7 mouse cellular contexts compared by ENCODE assay signal in genomic region chr3:88149510-88149974, GRCm38 (mm10). TPM values are rescaled to one million over a fixed set of nuclear protein-coding genes. Genes with fewer than 3 reads are reported as not detected.
DNase-seq lines count a peak whose midpoint lies in the region; ATAC-seq and TF ChIP-seq lines count a peak whose summit lies in the region.

No protein-coding gene starts in this region.

- no peak for ATAC-seq in forebrain, postnatal 0 days
- no peak for ATAC-seq in liver, embryonic 15.5 days (ENCODE audit: insufficient read depth)
- ATAC-seq in erythroblast, adult 5-6 weeks (replicated peaks; ENCODE audit: low FRiP score, poor library complexity, severe bottlenecking): no peak
- no peak for ATAC-seq in erythroid progenitor cell, adult 5-6 weeks (replicated peaks; ENCODE audit: low FRiP score, poor library complexity, severe bottlenecking)

- peak overlapping the region; percentile 23; the same call in 1 of the 2 replicates for H3K27ac ChIP-seq in thymus, adult 2 months (ENCODE audit: control insufficient read depth, insufficient read depth, low read length)
- peak overlapping the region; percentile 86 for H3K27ac ChIP-seq in forebrain, postnatal 0 days (ENCODE audit: low read depth, low read length)
- H3K27ac ChIP-seq in liver, embryonic 15.5 days (replicated peaks): peak overlapping the region; percentile 96

- WGBS in thymus, adult 2 months: 57% methylated on average over 6 of the region's 6 CpGs
- WGBS in forebrain, postnatal 0 days: 9% methylated on average over 6 of the region's 6 CpGs
- WGBS in liver, embryonic 15.5 days (ENCODE audit: insufficient replicate concordance): 39% methylated on average over 6 of the region's 6 CpGs

- H3K4me2 ChIP-seq in forebrain, postnatal 0 days (ENCODE audit: low read depth): peak overlapping the region; percentile 35
- peak overlapping the region; percentile 43 for H3K4me2 ChIP-seq in liver, embryonic 15.5 days

- H3K4me3 ChIP-seq in thymus, adult 2 months (ENCODE audit: control insufficient read depth, insufficient read depth, low read length): no peak overlapping the region
- H3K4me3 ChIP-seq in forebrain, postnatal 0 days (ENCODE audit: low read depth, low read length): no peak overlapping the region
- no peak overlapping the region for H3K4me3 ChIP-seq in liver, embryonic 15.5 days (replicated peaks)

- no peaks in the 10 kb centered on the region for H3K36me3 ChIP-seq in thymus, adult 2 months (ENCODE audit: control insufficient read depth, insufficient read depth, low read length)
- H3K36me3 ChIP-seq in forebrain, postnatal 0 days (ENCODE audit: insufficient read depth): peaks cover 4% of the 10 kb centered on the region; the same call in 1 of the 2 replicates
- no peaks in the 10 kb centered on the region for H3K36me3 ChIP-seq in liver, embryonic 15.5 days (replicated peaks)

- DNase-seq in thymus, adult 2 months: no peak
- no peak for DNase-seq in thymus, postnatal 4 days
- no peak for DNase-seq in forebrain, postnatal 0 days
- DNase-seq in left cerebral cortex, postnatal 10 days (ENCODE audit: extremely low spot score in 1 of 2, low spot score in 2 of 2): no peak

- peaks cover 74% of the 10 kb centered on the region for H3K4me1 ChIP-seq in thymus, adult 2 months (replicated peaks; ENCODE audit: control insufficient read depth, insufficient read depth, low read length)
- peaks cover 61% of the 10 kb centered on the region for H3K4me1 ChIP-seq in forebrain, postnatal 0 days (ENCODE audit: insufficient read depth)
- H3K4me1 ChIP-seq in liver, embryonic 15.5 days (replicated peaks): peaks cover 78% of the 10 kb centered on the region

- intact Hi-C loops in left cerebral cortex, postnatal 10 days (cut with DNase I): no loop called here

- H3K27me3 ChIP-seq in thymus, adult 2 months (ENCODE audit: control insufficient read depth, insufficient read depth, low read length): no peaks in the 10 kb centered on the region
- H3K27me3 ChIP-seq in forebrain, postnatal 0 days (ENCODE audit: insufficient read depth, low read length): no peaks in the 10 kb centered on the region
- H3K27me3 ChIP-seq in liver, embryonic 15.5 days: no peaks in the 10 kb centered on the region

- no peak for TF ChIP-seq POLR2A in thymus, adult 2 months (IDR thresholded peaks at IDR 0.05; ENCODE audit: control insufficient read depth, extremely low read depth, insufficient read depth, low read length, poor library complexity)

- H3K9me3 ChIP-seq in forebrain, postnatal 0 days (ENCODE audit: low read length): no peaks in the 10 kb centered on the region
- no peaks in the 10 kb centered on the region for H3K9me3 ChIP-seq in liver, embryonic 15.5 days (replicated peaks)

- TF ChIP-seq CTCF in thymus, adult 2 months (IDR thresholded peaks at IDR 0.05; ENCODE audit: borderline replicate concordance, control insufficient read depth, extremely low read depth, insufficient read depth, low read length, poor library complexity): no peak
- TF ChIP-seq CTCF in forebrain, postnatal 0 days (IDR thresholded peaks at IDR 0.05; ENCODE audit: low read depth): no peak

- peak overlapping the region; percentile 37; the same call in 1 of the 2 replicates for H3K9ac ChIP-seq in forebrain, postnatal 0 days
- no peak overlapping the region for H3K9ac ChIP-seq in liver, embryonic 15.5 days

RNA-seq across cellular contexts. Expression of gene Mef2d, which starts 7.4 kb away (rescaled TPM):
- 343 and 377 TPM in 2 replicates for polyA plus RNA-seq in thymus, adult 2 months (2012; rRNA removed)
- 45.0 and 53.0 TPM in 2 replicates for total RNA-seq in forebrain, postnatal 0 days (2014; rRNA removed)
- polyA plus RNA-seq in forebrain, postnatal 0 days (2015; fragmentation: Nextera tagmentation; extraction: Ambion mirVana): 30.9 and 34.0 TPM in 2 replicates
- 6.8 and 7.1 TPM in 2 replicates for polyA plus RNA-seq in liver, embryonic 15.5 days (2015; fragmentation: Nextera tagmentation; extraction: Ambion mirVana)
- 100 to 1,000 TPM; 149 to 160 TPM for total RNA-seq in left cerebral cortex, postnatal 10 days (2021)
- total RNA-seq in erythroblast, adult 5-6 weeks (2015; ENCODE audit: low replicate concordance): 38.2 and 38.7 TPM in 2 replicates
- 11.3 and 19.8 TPM in 2 replicates for total RNA-seq in erythroblast, adult 5-6 weeks (2017; ENCODE audit: low replicate concordance)
- 36.9 and 37.8 TPM in 2 replicates for total RNA-seq in erythroid progenitor cell, adult 5-6 weeks (2015; ENCODE audit: low replicate concordance)
- 15.3 and 16.9 TPM in 2 replicates for total RNA-seq in erythroid progenitor cell, adult 5-6 weeks (2017; ENCODE audit: low replicate concordance)

Comparison
In these comparisons a context has a peak if more than half of its experiments do, and no peak if none do; other contexts are left out.
1. H3K27ac ChIP-seq: peak in every context shown above with its lines; median percentile 96 in liver, embryonic 15.5 days; 86 in forebrain, postnatal 0 days; 23 in thymus, adult 2 months.